Mouse (Mus musculus): ENCODE measurements at regions not wholly inside any gene's neighbourhood (a gene's known extent, or its start where the extent isn't known, plus 50 kb on each side); places are given as distances from the start of the nearest gene placed in this dataset.

GRCm38 (mm10) chr2:173409433-173409832 lies 113.0 kb upstream of the 1700021F07Rik start:
- Histone ChIP-seq H3K4me1 (ENCODE audit: control insufficient read depth, insufficient read depth, low read length) (no peaks in the 10 kb centered on the region; the same call in 1 of the 2 replicates), H3K4me3 (ENCODE audit: insufficient read depth, low read length) (no peak overlapping the region), H3K27ac (ENCODE audit: insufficient read depth, low read length) (no peak overlapping the region)
- TF ChIP-seq POLR2A (IDR thresholded peaks at IDR 0.05; ENCODE audit: extremely low read depth, insufficient read depth, low read length), result no peak
- no peak for TF ChIP-seq CTCF (IDR thresholded peaks at IDR 0.05; ENCODE audit: extremely low read depth, insufficient read depth, low read length)

GRCm38 (mm10) chr2:173413906-173414656 lies 108.3 kb upstream of the 1700021F07Rik start:
- no peaks in the 10 kb centered on the region; the same call in 1 of the 2 replicates for H3K4me1 ChIP-seq (ENCODE audit: control insufficient read depth, insufficient read depth, low read length)
- TF ChIP-seq POLR2A (IDR thresholded peaks at IDR 0.05; ENCODE audit: extremely low read depth, insufficient read depth, low read length), result no peak
- no peak for TF ChIP-seq CTCF (IDR thresholded peaks at IDR 0.05; ENCODE audit: extremely low read depth, insufficient read depth, low read length)
- H3K4me3 ChIP-seq (ENCODE audit: insufficient read depth, low read length), result no peak overlapping the region
- H3K27ac ChIP-seq (ENCODE audit: insufficient read depth, low read length), result no peak overlapping the region

DNA sequence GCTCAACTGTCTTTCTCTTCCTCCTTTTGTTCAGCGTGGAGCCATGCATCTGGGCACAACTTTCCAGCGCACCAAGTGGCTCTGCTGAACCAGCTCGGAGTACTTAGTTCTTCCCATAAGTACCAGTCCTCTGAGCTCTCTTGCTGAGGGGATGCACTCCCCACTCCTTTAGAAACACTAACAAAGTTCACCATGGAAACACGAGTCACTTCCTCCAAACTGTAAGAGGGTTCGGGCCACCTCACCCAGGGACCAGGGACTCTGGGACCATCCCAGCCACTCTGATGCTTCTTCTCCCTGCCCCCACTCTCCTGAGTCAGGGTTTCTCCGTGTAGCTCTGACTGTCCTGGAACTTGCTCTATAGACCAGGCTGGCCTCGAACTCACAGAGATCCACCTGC lies 107.0 kb upstream of the 1700021F07Rik start:
- no peak overlapping the region for H3K27ac ChIP-seq (ENCODE audit: insufficient read depth, low read length)
- TF ChIP-seq CTCF (IDR thresholded peaks at IDR 0.05; ENCODE audit: extremely low read depth, insufficient read depth, low read length), result no peak
- TF ChIP-seq POLR2A (IDR thresholded peaks at IDR 0.05; ENCODE audit: extremely low read depth, insufficient read depth, low read length), result no peak
- no peaks in the 10 kb centered on the region; the same call in 1 of the 2 replicates for H3K4me1 ChIP-seq (ENCODE audit: control insufficient read depth, insufficient read depth, low read length)
- H3K4me3 ChIP-seq (ENCODE audit: insufficient read depth, low read length), result no peak overlapping the region

DNA sequence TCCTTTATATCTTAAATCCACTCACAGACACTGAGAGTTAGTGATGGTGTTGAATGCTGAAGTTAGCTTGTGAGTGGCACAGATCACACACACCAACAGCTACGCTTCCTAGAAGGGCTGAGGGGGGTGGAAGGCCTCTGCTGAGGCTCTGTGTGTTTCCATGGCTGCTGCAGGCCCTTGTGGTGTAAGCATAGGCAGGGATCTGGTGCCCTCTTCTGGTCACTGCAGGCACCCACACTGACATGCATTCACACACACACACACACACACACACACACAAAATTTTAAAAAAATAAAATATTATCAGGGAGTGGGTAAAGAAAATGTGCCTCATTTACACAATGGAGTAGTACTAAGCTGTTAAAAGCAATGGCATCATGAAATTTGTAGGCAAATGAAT lies 105.5 kb upstream of the 1700021F07Rik start:
- Histone ChIP-seq H3K27ac (ENCODE audit: insufficient read depth, low read length) (no peak overlapping the region), H3K4me1 (ENCODE audit: control insufficient read depth, insufficient read depth, low read length) (no peaks in the 10 kb centered on the region; the same call in 1 of the 2 replicates), H3K4me3 (ENCODE audit: insufficient read depth, low read length) (no peak overlapping the region)
- TF ChIP-seq POLR2A (IDR thresholded peaks at IDR 0.05; ENCODE audit: extremely low read depth, insufficient read depth, low read length), result no peak
- peak; percentile 13; the same call in 1 of the 2 replicates for TF ChIP-seq CTCF (IDR thresholded peaks at IDR 0.05; ENCODE audit: extremely low read depth, insufficient read depth, low read length)

DNA sequence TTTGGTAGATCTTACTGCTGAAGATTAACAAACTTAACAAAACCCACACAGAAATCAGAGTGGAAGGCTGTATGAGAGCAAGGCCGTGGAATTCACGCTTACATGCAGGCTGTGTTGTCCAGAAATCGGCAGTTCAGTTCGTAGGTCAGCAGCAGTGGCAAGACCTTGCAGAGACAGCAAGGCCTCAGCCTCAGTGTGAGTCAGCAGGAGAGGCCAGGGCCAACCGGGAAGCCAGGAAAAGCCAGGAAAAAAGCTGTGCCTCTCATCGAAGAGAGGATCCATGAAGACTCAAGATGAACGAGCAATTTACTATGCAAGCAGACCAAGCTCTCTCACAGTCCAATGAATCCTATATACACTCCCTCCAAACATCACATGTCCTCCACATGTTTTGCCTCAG lies 103.4 kb upstream of the 1700021F07Rik start:
- TF ChIP-seq POLR2A (IDR thresholded peaks at IDR 0.05; ENCODE audit: extremely low read depth, insufficient read depth, low read length) (no peak), CTCF (IDR thresholded peaks at IDR 0.05; ENCODE audit: extremely low read depth, insufficient read depth, low read length) (no peak)
- H3K4me1 ChIP-seq (ENCODE audit: control insufficient read depth, insufficient read depth, low read length), result no peaks in the 10 kb centered on the region; the same call in 1 of the 2 replicates
- no peak overlapping the region for H3K27ac ChIP-seq (ENCODE audit: insufficient read depth, low read length)
- no peak overlapping the region for H3K4me3 ChIP-seq (ENCODE audit: insufficient read depth, low read length)

GRCm38 (mm10) chr2:173419972-173420391 lies 102.4 kb upstream of the 1700021F07Rik start:
- TF ChIP-seq POLR2A (IDR thresholded peaks at IDR 0.05; ENCODE audit: extremely low read depth, insufficient read depth, low read length), result no peak
- no peak for TF ChIP-seq CTCF (IDR thresholded peaks at IDR 0.05; ENCODE audit: extremely low read depth, insufficient read depth, low read length)
- H3K4me1 ChIP-seq (ENCODE audit: control insufficient read depth, insufficient read depth, low read length), result no peaks in the 10 kb centered on the region
- no peak overlapping the region for H3K27ac ChIP-seq (ENCODE audit: insufficient read depth, low read length)
- H3K4me3 ChIP-seq (ENCODE audit: insufficient read depth, low read length), result no peak overlapping the region

DNA sequence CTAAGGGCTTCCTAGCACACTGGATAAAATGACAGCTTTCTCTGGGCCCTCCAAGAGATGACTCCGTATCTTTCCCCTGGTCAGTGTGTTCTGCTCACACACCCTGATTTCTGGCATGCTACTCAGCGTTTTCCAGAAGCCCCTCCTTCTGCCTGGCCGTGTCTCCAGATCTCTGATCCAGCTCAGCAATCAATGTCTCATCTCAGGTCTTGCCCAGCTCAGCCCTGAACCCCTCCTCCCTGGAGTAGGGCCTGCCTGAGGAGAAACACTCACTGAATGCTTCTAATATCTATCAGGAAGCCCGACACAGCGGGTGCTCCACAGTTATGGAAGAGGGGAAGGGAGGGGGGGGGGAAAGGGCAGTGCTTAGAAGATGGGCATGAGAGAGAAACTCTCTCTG lies 101.9 kb upstream of the 1700021F07Rik start:
- TF ChIP-seq POLR2A (IDR thresholded peaks at IDR 0.05; ENCODE audit: extremely low read depth, insufficient read depth, low read length) (no peak), CTCF (IDR thresholded peaks at IDR 0.05; ENCODE audit: extremely low read depth, insufficient read depth, low read length) (no peak)
- Histone ChIP-seq H3K4me1 (ENCODE audit: control insufficient read depth, insufficient read depth, low read length) (no peaks in the 10 kb centered on the region), H3K4me3 (ENCODE audit: insufficient read depth, low read length) (no peak overlapping the region), H3K27ac (ENCODE audit: insufficient read depth, low read length) (no peak overlapping the region)

DNA sequence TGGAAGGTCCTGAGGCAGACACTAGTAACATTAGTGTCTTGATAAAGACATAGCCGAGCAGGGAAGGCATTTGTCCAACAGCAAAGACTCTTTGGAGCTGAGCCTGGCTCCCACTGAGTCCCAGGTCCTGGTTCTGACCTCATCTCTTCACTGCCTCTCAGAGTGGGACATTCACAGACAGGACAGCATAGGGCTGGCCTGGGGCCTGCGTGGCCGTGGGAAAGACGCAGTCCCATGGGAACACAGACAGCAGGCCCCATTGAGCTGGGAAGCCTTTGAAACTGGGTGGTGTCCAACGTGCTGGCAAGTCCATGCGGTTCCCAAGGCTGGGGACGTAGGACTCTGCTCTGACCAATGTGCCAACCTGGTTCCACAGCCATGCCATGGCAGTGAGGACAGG lies 97.5 kb upstream of the 1700021F07Rik start:
- Histone ChIP-seq H3K27ac (ENCODE audit: insufficient read depth, low read length) (no peak overlapping the region), H3K4me1 (ENCODE audit: control insufficient read depth, insufficient read depth, low read length) (no peaks in the 10 kb centered on the region)
- TF ChIP-seq POLR2A (IDR thresholded peaks at IDR 0.05; ENCODE audit: extremely low read depth, insufficient read depth, low read length) (no peak), CTCF (IDR thresholded peaks at IDR 0.05; ENCODE audit: extremely low read depth, insufficient read depth, low read length) (no peak)

GRCm38 (mm10) chr2:173425754-173426153 lies 96.6 kb upstream of the 1700021F07Rik start:
- Histone ChIP-seq H3K27ac (ENCODE audit: insufficient read depth, low read length) (no peak overlapping the region), H3K4me1 (ENCODE audit: control insufficient read depth, insufficient read depth, low read length) (no peaks in the 10 kb centered on the region), H3K4me3 (ENCODE audit: insufficient read depth, low read length) (no peak overlapping the region)
- TF ChIP-seq CTCF (IDR thresholded peaks at IDR 0.05; ENCODE audit: extremely low read depth, insufficient read depth, low read length) (no peak), POLR2A (IDR thresholded peaks at IDR 0.05; ENCODE audit: extremely low read depth, insufficient read depth, low read length) (no peak)

More for the DNA sequence above, 97.5 kb upstream of the 1700021F07Rik start:
- H3K4me3 ChIP-seq (ENCODE audit: insufficient read depth, low read length), result no peak overlapping the region
